Mouse (Mus musculus): ENCODE data around the gene Htra1.

GRCm38 (mm10) chr7:130985716-130986115 lies 49.8 kb downstream of the Htra1 start:
- no peak for TF ChIP-seq GATA1 (IDR thresholded peaks at IDR 0.05; ENCODE audit: borderline replicate concordance, low read length)
- TF ChIP-seq FLI1 (IDR thresholded peaks at IDR 0.05; ENCODE audit: low read length): no peak

Data from megakaryocyte, embryonic 14.5 days (primary cell).